Mouse (Mus musculus) megakaryocyte, embryonic 14.5 days (primary cell): Measurements from ENCODE around the gene Slc39a11. TPM values are rescaled to one million over a fixed set of nuclear protein-coding genes. Genes with fewer than 3 reads are reported as not detected.
A peak's percentile ranks its signal among the peaks of the same experiment; 100 is the strongest.

Experiments
- H3K27me3 ChIP-seq: replicated peaks from 2 replicates; pipeline ENCODE3; 2012; ENCODE audit warnings: inconsistent platforms
- H3K36me3 ChIP-seq: replicated peaks from 2 replicates; pipeline ENCODE3; 2012; ENCODE audit warnings: low read length, inconsistent platforms, mixed read lengths
- H3K4me1 ChIP-seq: 2 replicates; pipeline ENCODE4 v1.6.1; 2012; ENCODE audit warnings: inconsistent platforms
- H3K4me3 ChIP-seq: replicated peaks from 2 replicates; pipeline ENCODE3; 2012; ENCODE audit warnings: moderate library complexity, mild to moderate bottlenecking, inconsistent platforms
- H3K9me3 ChIP-seq: 2 replicates; pipeline ENCODE4 v1.6.1; 2012; ENCODE audit warnings: inconsistent platforms
- FLI1 ChIP-seq: IDR thresholded peaks from 2 replicates; pipeline ENCODE4 v1.6.1; 2012; ENCODE audit warnings: low read length, inconsistent platforms, mixed read lengths
- GATA1 ChIP-seq: IDR thresholded peaks from 3 replicates; pipeline ENCODE4 v1.6.1; 2012; ENCODE audit warnings: mixed read lengths, low read length, inconsistent platforms, borderline replicate concordance
- polyA plus RNA-seq: library from polyadenylated mRNA; stranded (reverse); fragments of >175 nt; gene quantifications from 2 replicates; pipeline ENCODE4 v1.2.3, GENCODE M21; 2012; ENCODE audit warnings: low replicate concordance; ENCODE audit not compliant: insufficient read depth

Gene Slc39a11
- polyA plus RNA-seq, 1 experiment, result 20.6 TPM

- TF ChIP-seq FLI1 (no peak), GATA1 (no peak)
- peaks cover 19% of the 10 kb centered on the region for H3K36me3 ChIP-seq
- H3K4me3 ChIP-seq, result peak overlapping the region; percentile 73
- H3K27me3 ChIP-seq, result no peaks in the 10 kb centered on the region
- peaks cover 52% of the 10 kb centered on the region for H3K9me3 ChIP-seq
- peaks cover 48% of the 10 kb centered on the region for H3K4me1 ChIP-seq
Measured at GRCm38 (mm10) chr11:113352085-113352815, 297.6 kb downstream of the Slc39a11 start.

DNA sequence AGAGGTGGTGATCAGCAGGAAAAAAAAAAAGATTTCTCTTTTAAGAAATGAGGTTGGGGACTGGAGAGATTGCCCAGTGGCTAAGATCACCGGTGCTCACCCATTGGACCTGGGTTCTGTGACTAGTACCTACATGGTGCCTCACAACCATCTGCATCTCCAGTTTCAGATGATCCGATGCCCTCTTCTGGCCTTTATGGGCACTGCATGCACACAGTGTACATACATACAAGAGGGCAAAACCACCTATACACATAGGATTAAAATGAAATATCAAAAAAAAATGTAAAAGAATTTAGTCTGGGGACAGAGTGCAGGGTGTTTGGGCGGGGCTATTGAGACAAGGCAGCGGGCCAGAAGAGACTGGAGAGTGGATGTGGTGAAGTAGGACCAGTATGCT, 299.3 kb downstream of the Slc39a11 start:
- peaks cover 52% of the 10 kb centered on the region for H3K9me3 ChIP-seq
- no peak overlapping the region for H3K4me3 ChIP-seq
- peaks cover 19% of the 10 kb centered on the region for H3K36me3 ChIP-seq
- H3K27me3 ChIP-seq, result no peaks in the 10 kb centered on the region
- TF ChIP-seq GATA1 (no peak), FLI1 (no peak)
- peaks cover 35% of the 10 kb centered on the region for H3K4me1 ChIP-seq

GRCm38 (mm10) chr11:113346895-113347514, 302.9 kb downstream of the Slc39a11 start:
- Histone ChIP-seq H3K27me3 (no peaks in the 10 kb centered on the region), H3K4me1 (peaks cover 13% of the 10 kb centered on the region), H3K36me3 (peaks cover 16% of the 10 kb centered on the region), H3K9me3 (peaks cover 65% of the 10 kb centered on the region), H3K4me3 (no peak overlapping the region)
- TF ChIP-seq FLI1 (no peak), GATA1 (no peak)

DNA sequence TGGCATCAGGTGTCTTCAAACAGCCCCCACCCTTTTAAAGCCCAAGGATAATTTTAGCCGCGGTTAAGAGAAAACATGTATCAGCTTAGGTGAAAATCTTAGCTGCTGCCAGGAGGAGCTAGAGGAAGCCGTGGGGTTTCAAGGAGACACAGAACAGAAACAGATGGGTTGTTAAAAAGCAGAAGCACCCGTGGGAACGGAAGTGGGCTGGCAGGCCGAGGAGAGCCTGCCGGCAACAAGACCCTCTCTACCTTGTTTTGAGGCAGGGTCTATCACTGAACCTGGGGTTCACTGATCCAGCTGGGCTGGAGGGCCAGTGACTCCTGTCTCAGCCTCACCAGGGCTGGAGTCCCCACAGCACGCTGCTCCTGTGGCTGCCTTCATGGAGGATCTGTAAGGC, 310.1 kb downstream of the Slc39a11 start:
- Histone ChIP-seq H3K4me3 (no peak overlapping the region), H3K9me3 (peaks cover 83% of the 10 kb centered on the region), H3K36me3 (peaks cover 5% of the 10 kb centered on the region), H3K4me1 (peaks cover 4% of the 10 kb centered on the region; the same call in 1 of the 2 replicates), H3K27me3 (no peaks in the 10 kb centered on the region)
- TF ChIP-seq FLI1 (no peak), GATA1 (no peak)

DNA sequence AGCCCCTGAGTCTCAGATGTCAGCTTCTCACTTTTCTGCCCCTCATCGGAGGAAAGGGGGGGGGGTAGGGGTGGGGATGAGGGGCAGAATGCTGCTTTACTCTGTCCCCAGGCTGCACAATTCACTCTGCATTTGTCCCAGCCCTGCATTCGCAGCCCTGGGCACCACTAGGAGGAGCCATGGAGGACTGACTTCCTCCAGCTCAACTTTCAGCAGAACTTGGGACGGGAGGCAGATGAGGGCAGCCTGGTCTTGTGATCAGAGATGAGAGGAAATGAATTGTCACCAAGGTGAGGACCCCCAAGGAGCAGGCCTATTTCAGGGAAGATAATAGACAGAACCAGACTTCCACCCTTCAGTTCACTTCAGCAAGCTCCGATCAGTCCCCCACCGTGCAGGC, 311.3 kb downstream of the Slc39a11 start:
- TF ChIP-seq FLI1 (no peak), GATA1 (no peak)
- Histone ChIP-seq H3K36me3 (peaks cover 5% of the 10 kb centered on the region), H3K27me3 (no peaks in the 10 kb centered on the region), H3K9me3 (peaks cover 82% of the 10 kb centered on the region), H3K4me3 (no peak overlapping the region), H3K4me1 (peaks cover 9% of the 10 kb centered on the region; the same call in 1 of the 2 replicates)

- no peaks in the 10 kb centered on the region for H3K27me3 ChIP-seq
- H3K9me3 ChIP-seq, result peaks cover 62% of the 10 kb centered on the region
- peaks cover 9% of the 10 kb centered on the region; the same call in 1 of the 2 replicates for H3K4me1 ChIP-seq
- H3K36me3 ChIP-seq, result no peaks in the 10 kb centered on the region
- no peak overlapping the region for H3K4me3 ChIP-seq
- no peak for TF ChIP-seq GATA1
- TF ChIP-seq FLI1, result no peak
Measured at GRCm38 (mm10) chr11:113335706-113336105, 314.2 kb downstream of the Slc39a11 start.

DNA sequence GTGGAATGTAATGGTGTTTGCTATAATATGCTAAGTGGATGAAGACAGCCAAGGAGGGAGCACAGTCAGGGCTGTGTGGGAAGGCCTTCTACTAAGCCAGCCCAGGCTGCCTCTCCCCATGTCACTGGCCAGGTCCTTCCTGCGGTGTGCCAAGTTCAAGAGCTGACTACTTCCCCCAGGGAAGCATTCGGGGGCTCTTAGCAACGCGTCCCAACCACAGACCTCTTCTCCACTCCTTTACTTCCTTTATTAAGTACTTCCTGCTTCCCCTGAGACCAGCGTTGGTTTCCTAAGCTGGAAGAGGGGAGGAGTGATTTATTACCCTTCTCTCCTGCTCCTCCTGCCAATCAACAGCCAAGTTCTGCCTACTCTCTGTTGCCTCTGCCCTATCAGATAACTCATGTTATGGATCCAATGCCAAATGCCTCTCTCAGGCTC, 315.4 kb downstream of the Slc39a11 start:
- Histone ChIP-seq H3K4me3 (peak overlapping the region; percentile 71), H3K9me3 (peaks cover 53% of the 10 kb centered on the region), H3K36me3 (no peaks in the 10 kb centered on the region), H3K27me3 (no peaks in the 10 kb centered on the region), H3K4me1 (peaks cover 9% of the 10 kb centered on the region; the same call in 1 of the 2 replicates)
- no peak for TF ChIP-seq GATA1
- TF ChIP-seq FLI1, result no peak

- H3K9me3 ChIP-seq, result peaks cover 44% of the 10 kb centered on the region
- no peaks in the 10 kb centered on the region for H3K36me3 ChIP-seq
- no peak overlapping the region for H3K4me3 ChIP-seq
- peaks cover 9% of the 10 kb centered on the region; the same call in 1 of the 2 replicates for H3K4me1 ChIP-seq
- no peaks in the 10 kb centered on the region for H3K27me3 ChIP-seq
- TF ChIP-seq FLI1, result no peak
- TF ChIP-seq GATA1, result no peak
Measured at GRCm38 (mm10) chr11:113333535-113333934, 316.3 kb downstream of the Slc39a11 start.

DNA sequence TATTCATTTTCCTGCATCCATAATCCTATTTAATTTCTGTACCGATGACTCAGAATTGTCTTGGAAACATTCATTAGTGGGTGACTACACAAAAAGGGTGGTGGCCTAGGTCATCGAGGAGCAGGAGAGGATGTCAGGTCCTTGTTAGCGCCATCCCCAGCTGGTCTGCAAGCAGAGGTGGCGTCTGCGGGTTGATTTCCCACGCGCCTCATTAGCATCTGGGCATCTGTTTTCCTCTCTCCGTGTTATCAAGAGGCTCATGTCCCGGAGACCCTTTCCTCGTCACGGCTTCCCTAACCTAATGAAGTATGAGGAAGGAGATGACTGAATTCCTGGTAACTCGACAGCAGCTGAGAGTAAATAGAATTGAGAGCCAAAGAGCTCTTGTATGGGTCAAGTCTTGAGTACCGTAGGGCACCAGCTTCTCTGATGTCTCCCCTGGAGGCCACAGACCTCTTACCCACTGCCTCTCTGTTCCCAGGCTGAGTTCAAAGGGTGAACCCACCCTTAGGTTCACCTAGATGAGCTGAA, 319.8 kb downstream of the Slc39a11 start:
- no peak for TF ChIP-seq GATA1
- no peak for TF ChIP-seq FLI1
- H3K4me3 ChIP-seq, result no peak overlapping the region
- no peaks in the 10 kb centered on the region for H3K27me3 ChIP-seq
- peaks cover 9% of the 10 kb centered on the region; the same call in 1 of the 2 replicates for H3K4me1 ChIP-seq
- peaks cover 18% of the 10 kb centered on the region for H3K9me3 ChIP-seq
- H3K36me3 ChIP-seq, result no peaks in the 10 kb centered on the region
